Mouse (Mus musculus): ENCODE data around the gene Gm10471. TPM values are rescaled to one million over a fixed set of nuclear protein-coding genes. Genes with fewer than 3 reads are reported as not detected.
"Not testable (repeated sequence)": the region's sequence is repeated elsewhere in the genome, so short reads cannot be mapped to it uniquely, and the experiment has no call there.

Gene Gm10471
- total RNA-seq (2021): not detected
- long read RNA-seq, experiment 1: 0 reads
- long read RNA-seq, experiment 2: 0 reads

GRCm38 (mm10) chr5:26089191-26089590 is at the start of gene Gm10471:
Gene Gm10471, minus strand, starts transcription at chr5:26089291.
- intact Hi-C loops (cut with DNase I); DNase-seq (ENCODE audit: low spot score in 2 of 2): not testable (repeated sequence)

GRCm38 (mm10) chr5:26121321-26121720 is 32.2 kb upstream of the Gm10471 start, which contains the start of gene Gm10220:
Gene Gm10220, minus strand, starts transcription at chr5:26121421.
- intact Hi-C loops (cut with DNase I): not testable (repeated sequence)

GRCm38 (mm10) chr5:26105262-26105661 is 16.2 kb upstream of the Gm10471 start, which contains the start of gene 5031410I06Rik:
Gene 5031410I06Rik, minus strand, starts transcription at chr5:26105362.
- DNase-seq (ENCODE audit: low spot score in 2 of 2); intact Hi-C loops (cut with DNase I): not testable (repeated sequence)

More at GRCm38 (mm10) chr5:26121321-26121720, 32.2 kb upstream of the Gm10471 start, which contains the start of gene Gm10220:
- DNase-seq (ENCODE audit: low spot score in 2 of 2): not testable (repeated sequence)

- intact Hi-C loops (cut with DNase I); DNase-seq (ENCODE audit: low spot score in 2 of 2): not testable (repeated sequence)
Measured at GRCm38 (mm10) chr5:26079023-26079422, 10.1 kb downstream of the Gm10471 start.

GRCm38 (mm10) chr5:26070716-26071115 is 18.4 kb downstream of the Gm10471 start:
- DNase-seq (ENCODE audit: low spot score in 2 of 2): no peak
- intact Hi-C loops (cut with DNase I): no loop called here

- intact Hi-C loops (cut with DNase I): not testable (repeated sequence)
Measured at GRCm38 (mm10) chr5:26058481-26058880, 30.6 kb downstream of the Gm10471 start, which contains the start of gene Gm7347. Gene Gm7347, minus strand, starts transcription at chr5:26058581.

GRCm38 (mm10) chr5:26039458-26039857 is 49.6 kb downstream of the Gm10471 start, which contains the start of gene Speer4a:
Gene Speer4a, minus strand, starts transcription at chr5:26039558.
- intact Hi-C loops (cut with DNase I); DNase-seq (ENCODE audit: low spot score in 2 of 2): not testable (repeated sequence)

More at GRCm38 (mm10) chr5:26058481-26058880, 30.6 kb downstream of the Gm10471 start, which contains the start of gene Gm7347:
- DNase-seq (ENCODE audit: low spot score in 2 of 2): not testable (repeated sequence)

Other genes with a start within 250 kb of the Gm10471 start
- gene Gm21663, start 146.9 kb downstream of the Gm10471 start, total RNA-seq (2021): not detected
- not detected for gene Gm21671, start 134.9 kb downstream of the Gm10471 start, total RNA-seq (2021)
- gene Gm21680, start 116.6 kb downstream of the Gm10471 start, total RNA-seq (2021): not detected
- gene Gm21698, start 100.6 kb downstream of the Gm10471 start, total RNA-seq (2021): not detected
- not detected for gene Gm1979, start 84.5 kb downstream of the Gm10471 start, total RNA-seq (2021)
- gene Gm5862, start 66.4 kb downstream of the Gm10471 start, total RNA-seq (2021): not detected
- gene Speer4a, start 49.7 kb downstream of the Gm10471 start, total RNA-seq (2021): not detected
- gene Gm7347, start 30.7 kb downstream of the Gm10471 start, total RNA-seq (2021): not detected
- not detected for gene 5031410I06Rik, start 16.1 kb upstream of the Gm10471 start, total RNA-seq (2021)
- not detected for gene Gm10220, start 32.1 kb upstream of the Gm10471 start, total RNA-seq (2021)
- gene Gm7361, start 168.4 kb upstream of the Gm10471 start, total RNA-seq (2021): under 1 TPM in 1 of 2 experiments, not detected in 1; 0.11 TPM